Mouse (Mus musculus) lung, postnatal 36 days (tissue): Measurements from ENCODE around the gene Setd1a.

ENCODE experiments used
- DNase-seq: peaks from one replicate; pipeline ENCODE4 v3.0.0; 2022; ENCODE audit warnings: mixed read lengths

Setd1a gene

GRCm38 (mm10) chr7:127800435-127801009 lies 24.1 kb downstream of the Setd1a start, which contains the start of gene Hsd3b7:
Gene Hsd3b7, plus strand, starts transcription at chr7:127800604.
- DNase-seq = peak; percentile 97

GRCm38 (mm10) chr7:127801010-127801621 lies 24.6 kb downstream of the Setd1a start:
- peak; percentile 19 for DNase-seq

GRCm38 (mm10) chr7:127802313-127802712 lies 25.8 kb downstream of the Setd1a start:
- no peak for DNase-seq

GRCm38 (mm10) chr7:127808821-127809220 lies 32.4 kb downstream of the Setd1a start:
- DNase-seq = no peak

GRCm38 (mm10) chr7:127809846-127810245 lies 33.4 kb downstream of the Setd1a start:
- no peak for DNase-seq

GRCm38 (mm10) chr7:127810650-127811049 lies 34.2 kb downstream of the Setd1a start:
- no peak for DNase-seq

- no peak for DNase-seq
Observed at GRCm38 (mm10) chr7:127811240-127811639, 34.8 kb downstream of the Setd1a start.

- no peak for DNase-seq
Observed at GRCm38 (mm10) chr7:127812292-127812691, 35.8 kb downstream of the Setd1a start.

- DNase-seq = peak; percentile 28
Observed at GRCm38 (mm10) chr7:127813821-127814220, 37.4 kb downstream of the Setd1a start.

GRCm38 (mm10) chr7:127814241-127814921 lies 37.9 kb downstream of the Setd1a start:
- DNase-seq = peak; percentile 65

- no peak for DNase-seq
Observed at GRCm38 (mm10) chr7:127815116-127815665, 38.7 kb downstream of the Setd1a start.

- peak; percentile 76 for DNase-seq
Observed at GRCm38 (mm10) chr7:127815954-127816821, 39.7 kb downstream of the Setd1a start.

GRCm38 (mm10) chr7:127817053-127817452 lies 40.6 kb downstream of the Setd1a start:
- no peak for DNase-seq

GRCm38 (mm10) chr7:127817776-127818175 lies 41.3 kb downstream of the Setd1a start:
- no peak for DNase-seq

- DNase-seq = no peak
Observed at GRCm38 (mm10) chr7:127820836-127821509, 44.5 kb downstream of the Setd1a start.

GRCm38 (mm10) chr7:127822494-127822893 lies 46.0 kb downstream of the Setd1a start:
- DNase-seq = no peak

GRCm38 (mm10) chr7:127823236-127824171 lies 47.0 kb downstream of the Setd1a start:
- DNase-seq = no peak

- DNase-seq = no peak
Observed at GRCm38 (mm10) chr7:127824176-127824871, 47.9 kb downstream of the Setd1a start, which contains the start of the genes Stx4a and Stx1b. Gene Stx4a, plus strand, starts transcription at chr7:127824294. Gene Stx1b, minus strand, starts transcription at chr7:127824549.

GRCm38 (mm10) chr7:127835550-127835949 lies 59.1 kb downstream of the Setd1a start:
- no peak for DNase-seq

- no peak for DNase-seq
Observed at GRCm38 (mm10) chr7:127837473-127837872, 61.0 kb downstream of the Setd1a start.
